Mouse (Mus musculus) embryonic stem cell, embryonic (primary cell): ENCODE measurements at regions not wholly inside any gene's neighbourhood (a gene's known extent, or its start where the extent isn't known, plus 50 kb on each side); places are given as distances from the start of the nearest gene placed in this dataset.

Experiments used
- CTCF ChIA-PET, 4 experiments: fragments of 300-600 bp in 2 of 4; fragments of 350-600 bp in 2 of 4; sonication (Branson Sonifier 250); formaldehyde crosslinking; loops; one replicate each; lab custom pipeline; 2022; ENCODE audit warnings: inconsistent platforms in 2 of 4; lab: Charles Lee
- POLR2A ChIA-PET, 4 experiments: fragments of 300-600 bp in 2 of 4; fragments of 350-600 bp in 2 of 4; sonication (Branson Sonifier 250); formaldehyde crosslinking; loops; one replicate each; lab custom pipeline; 2022; ENCODE audit warnings: antibody characterized with exemption in 4 of 4, inconsistent platforms in 1 of 4; lab: Charles Lee

DNA sequence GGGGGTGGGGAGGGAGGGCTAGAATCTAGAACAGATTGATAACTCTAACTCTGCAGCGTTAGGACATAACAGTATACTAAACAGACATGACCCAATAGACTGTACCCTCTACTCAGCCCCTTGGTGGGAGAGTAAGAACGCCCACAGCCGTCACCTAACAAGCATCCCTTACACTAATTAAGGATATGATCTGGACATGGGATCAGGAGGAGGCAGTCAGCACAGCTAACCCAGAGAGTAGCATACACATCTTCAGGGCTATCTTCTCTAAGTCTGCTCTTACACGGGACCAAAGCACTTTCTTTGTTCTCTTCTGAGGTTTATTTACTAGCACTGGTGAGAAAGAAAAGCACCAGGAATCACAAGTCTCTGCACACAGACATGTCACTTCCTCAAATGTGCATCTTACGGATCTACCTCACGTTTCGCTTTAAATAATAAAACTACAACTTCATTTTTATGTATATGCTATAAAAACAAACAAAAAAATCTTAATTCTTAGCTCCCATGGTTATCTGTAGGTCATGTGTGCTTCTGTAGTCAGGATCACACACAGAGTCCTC is 128.0 kb upstream of the Klf14 start:
- POLR2A ChIA-PET: interaction anchor here in 2 of 4 experiments (0.6 to 4.4 kb wide), 4 partner anchors 9 to 892 kb away, joined by 3 to 18 read pairs (median 4); no protein-coding TSS in a partner anchor

DNA sequence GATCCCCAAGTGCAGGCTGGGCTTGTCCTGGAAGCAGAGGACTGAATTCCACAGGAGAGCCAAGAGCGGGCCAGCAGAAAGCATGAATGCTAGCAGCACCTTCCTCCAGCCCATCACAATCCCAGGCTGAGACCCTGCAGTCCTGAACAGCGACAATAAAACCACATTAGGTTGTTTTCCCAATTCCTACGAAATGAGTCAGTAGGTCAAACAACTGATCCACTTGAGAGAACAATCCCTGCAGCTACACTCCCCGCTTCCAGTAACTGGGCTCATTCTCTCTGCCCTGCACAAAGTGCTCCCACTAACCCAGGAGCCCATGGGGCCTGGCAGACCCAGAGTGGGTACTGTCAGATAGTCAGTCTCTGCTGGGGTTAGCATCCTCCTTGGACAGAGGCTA is 128.6 kb upstream of the Klf14 start:
- ChIA-PET POLR2A (interaction anchor here in 3 of 4 experiments (0.6 to 4.4 kb wide), 6 partner anchors 9 to 891 kb away, joined by 3 to 18 read pairs (median 3); no protein-coding TSS in a partner anchor), CTCF (no interaction called here)

More for the DNA sequence above, 128.0 kb upstream of the Klf14 start:
- CTCF ChIA-PET: no interaction called here

DNA sequence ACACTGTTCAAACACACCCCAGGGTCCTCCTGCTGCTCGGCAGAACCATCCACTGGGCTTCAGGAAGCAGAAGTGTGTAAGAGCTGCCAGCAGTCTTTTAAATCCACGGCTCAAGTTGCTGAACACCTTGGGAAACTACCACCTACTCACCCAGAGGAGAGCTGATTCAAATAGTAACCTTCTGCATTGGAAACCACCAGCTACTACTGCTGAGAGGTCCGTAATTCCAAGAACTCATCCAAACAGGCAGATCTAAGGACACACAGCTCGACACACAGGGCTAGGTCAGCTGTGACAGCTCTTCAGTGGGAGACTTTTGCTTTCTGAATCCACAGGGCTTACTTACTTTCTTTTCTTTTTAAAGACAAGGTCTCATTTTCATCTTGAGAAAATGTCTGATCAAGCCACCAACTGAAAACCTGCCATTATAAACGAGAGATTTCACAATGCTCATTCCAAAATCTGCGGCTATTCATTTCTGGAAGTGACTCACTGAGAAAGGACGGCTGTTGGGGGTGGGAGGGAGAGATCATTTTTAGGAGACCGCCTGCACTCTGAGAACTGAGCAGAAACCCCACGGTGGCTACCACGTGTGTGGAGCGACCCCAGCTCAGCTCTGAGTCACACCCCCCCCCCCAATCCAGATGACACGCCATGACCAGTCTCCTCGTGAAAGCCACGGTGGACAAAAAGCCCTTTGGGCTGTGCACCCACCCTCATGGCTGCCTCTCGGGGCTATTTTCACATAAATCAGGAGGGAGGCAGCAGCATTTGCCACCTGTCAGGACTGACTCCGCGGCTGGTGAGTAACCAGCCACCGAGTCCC is 129.5 kb upstream of the Klf14 start:
- ChIA-PET POLR2A (interaction anchor here in 3 of 4 experiments (0.5 to 4.4 kb wide), 6 partner anchors 10 to 626 kb away, joined by 3 to 18 read pairs (median 4); no protein-coding TSS in a partner anchor), CTCF (interaction anchor here in 1 of 4 experiments (0.6 to 1.5 kb wide), 2 partner anchors 12 to 218 kb away, joined by 5 read pairs; no protein-coding TSS in a partner anchor)

DNA sequence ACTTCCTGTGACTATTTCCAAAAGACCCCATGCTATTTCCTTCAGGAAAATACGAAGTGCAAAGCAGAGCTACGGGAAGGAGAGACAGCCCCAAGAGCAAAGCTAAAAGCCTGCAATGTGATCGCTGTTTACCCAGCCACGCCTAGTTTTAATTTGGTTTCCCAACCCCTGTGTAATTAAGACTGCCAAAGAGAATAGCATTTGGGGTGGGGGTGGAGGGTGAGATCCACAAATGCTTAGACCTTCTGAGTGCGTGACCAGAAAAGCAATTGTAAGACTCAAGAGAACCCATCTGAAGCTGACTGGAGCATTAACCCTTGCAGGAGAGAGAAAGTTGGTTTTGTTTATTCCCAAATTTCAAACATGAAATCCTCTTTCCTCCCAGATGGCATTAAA is 130.1 kb upstream of the Klf14 start:
- CTCF ChIA-PET: interaction anchor here in 1 of 4 experiments (0.6 to 1.5 kb wide), 2 partner anchors 12 to 218 kb away, joined by 5 read pairs; no protein-coding TSS in a partner anchor
- POLR2A ChIA-PET: interaction anchor here in 1 of 4 experiments (0.6 to 4.4 kb wide), 4 partner anchors 11 to 627 kb away, joined by 3 to 18 read pairs (median 4); no protein-coding TSS in a partner anchor

DNA sequence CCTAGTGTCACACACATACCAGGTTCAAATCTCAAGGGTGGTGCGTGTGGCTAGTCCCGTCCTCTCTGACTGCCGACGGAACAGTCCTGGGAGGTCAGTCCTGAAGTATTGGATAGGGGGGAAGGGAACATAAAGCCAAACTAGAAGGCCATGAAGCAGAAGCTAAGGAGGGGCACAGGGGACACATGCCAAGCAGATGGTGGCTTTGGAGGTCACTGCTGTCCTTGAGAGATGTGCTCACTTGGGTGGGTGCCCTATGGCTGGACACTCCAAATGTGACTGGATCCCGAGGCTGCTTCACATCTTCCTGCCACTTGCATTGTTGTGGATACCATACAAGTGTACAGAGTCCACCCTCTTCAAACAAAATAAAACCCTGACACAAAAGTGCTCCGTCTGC is 131.4 kb upstream of the Klf14 start:
- POLR2A ChIA-PET: interaction anchor here in 1 of 4 experiments (1.2 to 2.0 kb wide), 3 partner anchors 10 to 36 kb away, joined by 3 to 9 read pairs (median 5); no protein-coding TSS in a partner anchor
- CTCF ChIA-PET: interaction anchor here in 2 of 4 experiments (0.7 to 0.9 kb wide), 2 partner anchors 12 to 35 kb away, joined by 3 read pairs; no protein-coding TSS in a partner anchor

GRCm38 (mm10) chr6:31090791-31091190 is 131.9 kb upstream of the Klf14 start:
- POLR2A ChIA-PET: interaction anchor here in 2 of 4 experiments (0.8 to 2.0 kb wide), 5 partner anchors 10 to 35 kb away, joined by 3 to 9 read pairs (median 3); no protein-coding TSS in a partner anchor
- CTCF ChIA-PET: interaction anchor here in 2 of 4 experiments (0.7 to 0.9 kb wide), 2 partner anchors 12 to 35 kb away, joined by 3 read pairs; no protein-coding TSS in a partner anchor

GRCm38 (mm10) chr6:31092324-31092723 is 133.4 kb upstream of the Klf14 start:
- ChIA-PET POLR2A (interaction anchor here in 2 of 4 experiments (0.6 to 0.7 kb wide), 2 partner anchors 40 to 1155 kb away, joined by 4 to 6 read pairs; no protein-coding TSS in a partner anchor), CTCF (no interaction called here)

- POLR2A ChIA-PET: interaction anchor here in 2 of 4 experiments (0.6 to 0.7 kb wide), 2 partner anchors 41 to 1155 kb away, joined by 4 to 6 read pairs; no protein-coding TSS in a partner anchor
- CTCF ChIA-PET: no interaction called here
Observed at GRCm38 (mm10) chr6:31092760-31093159, 133.9 kb upstream of the Klf14 start.

GRCm38 (mm10) chr6:31095943-31096714 is 137.3 kb upstream of the Klf14 start:
- CTCF ChIA-PET: interaction anchor here in 1 of 4 experiments (0.6 kb wide), 2 partner anchors 429 to 686 kb away, joined by 3 read pairs; no protein-coding TSS in a partner anchor
- POLR2A ChIA-PET: interaction anchor here in 2 of 4 experiments (0.5 to 1.3 kb wide), 3 partner anchors 8 to 44 kb away, joined by 3 to 5 read pairs (median 4); no protein-coding TSS in a partner anchor

GRCm38 (mm10) chr6:31096787-31097186 is 137.9 kb upstream of the Klf14 start:
- POLR2A ChIA-PET: interaction anchor here in 1 of 4 experiments (1.3 kb wide), 1 partner anchor 17 kb away, joined by 4 read pairs; no protein-coding TSS in a partner anchor
- CTCF ChIA-PET: interaction anchor here in 1 of 4 experiments (0.6 kb wide), 1 partner anchor 40 kb away, joined by 3 read pairs; no protein-coding TSS in a partner anchor

DNA sequence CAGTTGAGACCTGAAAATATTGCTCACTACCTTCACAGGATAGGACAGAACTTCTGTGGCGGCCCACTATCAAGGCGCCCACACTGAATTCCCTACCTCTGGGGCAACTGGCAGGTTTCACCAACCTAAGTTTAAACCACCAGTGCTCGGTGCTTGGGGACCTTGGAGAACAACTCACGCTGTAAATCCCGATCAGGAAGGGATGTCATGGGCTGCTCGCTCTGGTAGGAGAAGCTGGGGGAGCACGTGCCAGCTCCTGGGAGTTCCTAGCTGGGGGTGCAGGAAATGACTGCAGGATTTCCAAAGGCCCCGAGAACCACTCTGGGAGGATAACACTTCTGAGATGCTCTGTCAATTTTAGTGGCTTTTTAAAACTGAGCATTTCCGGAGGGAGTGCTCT is 138.4 kb upstream of the Klf14 start:
- POLR2A ChIA-PET: no interaction called here
- CTCF ChIA-PET: interaction anchor here in 1 of 4 experiments (0.6 kb wide), 1 partner anchor 39 kb away, joined by 3 read pairs; no protein-coding TSS in a partner anchor

GRCm38 (mm10) chr6:31098106-31098505 is 139.2 kb upstream of the Klf14 start:
- ChIA-PET CTCF (no interaction called here), POLR2A (interaction anchor here in 1 of 4 experiments (1.1 to 5.0 kb wide), 2 partner anchors 17 to 20 kb away, joined by 3 to 21 read pairs; no protein-coding TSS in a partner anchor)

GRCm38 (mm10) chr6:31100084-31100579 is 141.3 kb upstream of the Klf14 start:
- ChIA-PET POLR2A (interaction anchor here in 3 of 4 experiments (0.8 to 5.0 kb wide), 13 partner anchors 9 to 25 kb away, joined by 3 to 21 read pairs (median 4); no protein-coding TSS in a partner anchor), CTCF (interaction anchor here (0.6 to 2.7 kb wide), 21 partner anchors 9 to 1183 kb away, joined by 3 to 11 read pairs (median 4); partner anchors contain the start of gene Strip2 (in 1 of the 4))

DNA sequence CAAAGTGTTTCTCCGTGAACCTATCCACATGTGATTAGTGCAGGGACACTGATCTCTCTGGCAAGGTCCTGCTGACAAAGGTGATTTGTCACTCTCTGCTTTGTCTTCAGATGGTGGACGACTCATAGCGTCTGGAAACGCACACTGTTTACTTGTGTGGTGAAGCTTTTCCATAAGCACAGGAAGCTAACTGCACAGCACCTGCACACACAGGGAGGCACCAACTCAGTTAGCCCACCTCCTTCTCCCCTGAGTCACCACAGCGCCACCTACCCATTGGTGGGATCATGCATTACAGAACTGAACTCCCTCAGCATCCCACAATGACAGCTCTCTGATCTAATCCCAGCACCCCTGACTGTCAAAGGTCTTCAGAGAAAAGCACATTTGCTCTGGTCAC is 141.9 kb upstream of the Klf14 start:
- CTCF ChIA-PET: interaction anchor here (0.6 to 2.7 kb wide), 21 partner anchors 9 to 1184 kb away, joined by 3 to 11 read pairs (median 4); partner anchors contain the start of gene Strip2 (in 1 of the 4)
- POLR2A ChIA-PET: interaction anchor here in 3 of 4 experiments (0.8 to 5.0 kb wide), 13 partner anchors 9 to 25 kb away, joined by 3 to 21 read pairs (median 4); no protein-coding TSS in a partner anchor

GRCm38 (mm10) chr6:31106144-31106836 is 147.4 kb upstream of the Klf14 start:
- POLR2A ChIA-PET: interaction anchor here in 2 of 4 experiments (0.6 to 0.8 kb wide), 3 partner anchors 10 to 382 kb away, joined by 3 to 4 read pairs (median 3); no protein-coding TSS in a partner anchor

GRCm38 (mm10) chr6:31106856-31107359 is 148.0 kb upstream of the Klf14 start:
- POLR2A ChIA-PET: interaction anchor here in 1 of 4 experiments (0.6 to 0.8 kb wide), 2 partner anchors 10 to 110 kb away, joined by 3 to 4 read pairs; no protein-coding TSS in a partner anchor
- CTCF ChIA-PET: no interaction called here

More at GRCm38 (mm10) chr6:31106144-31106836, 147.4 kb upstream of the Klf14 start:
- CTCF ChIA-PET: no interaction called here
